Mouse (Mus musculus) adrenal gland, postnatal 25 days (tissue): ENCODE results near the gene Aamp. TPM values are rescaled to one million over a fixed set of nuclear protein-coding genes. Genes with fewer than 3 reads are reported as not detected.
A peak's percentile ranks its signal among the peaks of the same experiment; 100 is the strongest.
"Not testable (repeated sequence)": the region's sequence is repeated elsewhere in the genome, so short reads cannot be mapped to it uniquely, and the experiment has no call there.

Source experiments
- DNase-seq: peaks from one replicate; pipeline ENCODE4 v3.0.0; 2021; ENCODE audit warnings: mixed read lengths
- long read RNA-seq: library from polyadenylated mRNA; stranded (forward); transcript quantifications from one replicate; pipeline ENCODE4 v2.0.0, GENCODE M21; 2021
- total RNA-seq: library from RNA; stranded (reverse); gene quantifications from 2 replicates; pipeline ENCODE4 v1.2.3, GENCODE M21; 2021

Aamp gene
- 157 and 183 TPM in 2 replicates for total RNA-seq
- long read RNA-seq, transcript Aamp-201 (11 exons, 1,817 nt) = major isoform, 401 of 521 reads
- long read RNA-seq, transcript Aamp-202 (11 exons, 1,756 nt) = minor isoform, 17 of 521 reads
- long read RNA-seq, partial matches to known transcripts = 29 of 521 reads
- long read RNA-seq, other reads (novel, unspliced or antisense) = 74 of 521 reads

GRCm38 (mm10) chr1:74284543-74285160, at the start of gene Aamp, which contains the start of gene Pnkd:
Gene Aamp, minus strand, starts transcription at chr1:74284738.
Gene Pnkd, plus strand, starts transcription at chr1:74284930.
- DNase-seq = peak; percentile 99

- no peak for DNase-seq
Observed at GRCm38 (mm10) chr1:74332930-74333329, 48.4 kb upstream of the Aamp start.

- DNase-seq = peak; percentile 98
Observed at GRCm38 (mm10) chr1:74332241-74332763, 47.8 kb upstream of the Aamp start.

GRCm38 (mm10) chr1:74331046-74331681, 46.6 kb upstream of the Aamp start:
- no peak for DNase-seq

- DNase-seq = no peak
Observed at GRCm38 (mm10) chr1:74329899-74330431, 45.4 kb upstream of the Aamp start.

GRCm38 (mm10) chr1:74326916-74327315, 42.4 kb upstream of the Aamp start:
- DNase-seq = not testable (repeated sequence)

GRCm38 (mm10) chr1:74321396-74321795, 36.9 kb upstream of the Aamp start:
- no peak for DNase-seq

- DNase-seq = no peak
Observed at GRCm38 (mm10) chr1:74318711-74319110, 34.2 kb upstream of the Aamp start.

- DNase-seq = no peak
Observed at GRCm38 (mm10) chr1:74316114-74316827, 31.7 kb upstream of the Aamp start.

GRCm38 (mm10) chr1:74314796-74315195, 30.3 kb upstream of the Aamp start:
- no peak for DNase-seq

GRCm38 (mm10) chr1:74313049-74313692, 28.6 kb upstream of the Aamp start:
- DNase-seq = no peak

GRCm38 (mm10) chr1:74309767-74310166, 25.2 kb upstream of the Aamp start:
- no peak for DNase-seq

- no peak for DNase-seq
Observed at GRCm38 (mm10) chr1:74308001-74308964, 23.7 kb upstream of the Aamp start.

GRCm38 (mm10) chr1:74307146-74307545, 22.6 kb upstream of the Aamp start:
- DNase-seq = no peak

GRCm38 (mm10) chr1:74305522-74305921, 21.0 kb upstream of the Aamp start, which contains the start of gene Tmbim1:
Gene Tmbim1, minus strand, starts transcription at chr1:74305622.
- no peak for DNase-seq

- no peak for DNase-seq
Observed at GRCm38 (mm10) chr1:74304946-74305345, 20.4 kb upstream of the Aamp start.

GRCm38 (mm10) chr1:74304339-74304790, 19.8 kb upstream of the Aamp start:
- DNase-seq = no peak

- peak; percentile 84 for DNase-seq
Observed at GRCm38 (mm10) chr1:74303509-74304338, 19.2 kb upstream of the Aamp start.

- DNase-seq = no peak
Observed at GRCm38 (mm10) chr1:74302835-74303234, 18.3 kb upstream of the Aamp start.

GRCm38 (mm10) chr1:74302229-74302628, 17.7 kb upstream of the Aamp start:
- DNase-seq = no peak
